Mouse (Mus musculus) intestine, embryonic 14.5 days (tissue): ENCODE results near the gene Misp. TPM values are rescaled to one million over a fixed set of nuclear protein-coding genes. Genes with fewer than 3 reads are reported as not detected.
A peak's percentile ranks its signal among the peaks of the same experiment; 100 is the strongest.

Experiments
- ATAC-seq: fragments of 200-750 bp; cut with Nextera tagmentation; replicated peaks from 2 replicates; pipeline ENCODE4 v1.8.0; 2017; ENCODE audit warnings: low read depth, moderate number of reproducible peaks, moderate TSS enrichment, moderate library complexity; ENCODE audit not compliant: low FRiP score, low TSS enrichment
- DNase-seq: peaks from one replicate; pipeline ENCODE4 v3.0.0-alpha.2; 2018; ENCODE audit warnings: low spot score
- H3K27ac ChIP-seq: fragments of 300-500 bp; sonication (generic); 2 replicates; pipeline ENCODE4 v1.5.1; 2014; ENCODE audit warnings: low read depth, mild to moderate bottlenecking, control low read depth
- H3K27me3 ChIP-seq: fragments of 300-500 bp; sonication (generic); replicated peaks from 2 replicates; pipeline ENCODE4 v1.6.1; 2014; ENCODE audit warnings: low read length, control low read depth; ENCODE audit not compliant: control insufficient read depth, insufficient read depth
- H3K36me3 ChIP-seq: fragments of 300-500 bp; sonication (generic); 2 replicates; pipeline ENCODE4 v1.6.1; 2014; ENCODE audit warnings: low read length, control low read depth; ENCODE audit not compliant: control insufficient read depth, insufficient read depth
- H3K4me1 ChIP-seq: fragments of 300-500 bp; sonication (generic); replicated peaks from 2 replicates; pipeline ENCODE4 v1.6.1; 2014; ENCODE audit warnings: low read length, control low read depth, mixed read lengths; ENCODE audit not compliant: control insufficient read depth, insufficient read depth
- H3K4me2 ChIP-seq: fragments of 300-500 bp; sonication (generic); 2 replicates; pipeline ENCODE4 v1.6.1; 2014; ENCODE audit warnings: low read length
- H3K4me3 ChIP-seq: fragments of 300-500 bp; sonication (generic); 2 replicates; pipeline ENCODE4 v1.5.1; 2014; ENCODE audit warnings: low read depth, low read length, control low read depth, mixed read lengths
- H3K9ac ChIP-seq: fragments of 300-500 bp; sonication (generic); 2 replicates; pipeline ENCODE4 v1.6.1; 2014; ENCODE audit warnings: mild to moderate bottlenecking, low read length
- H3K9me3 ChIP-seq: fragments of 300-500 bp; sonication (generic); 2 replicates; pipeline ENCODE4 v1.6.1; 2016; ENCODE audit warnings: low read length, control low read depth; ENCODE audit not compliant: control insufficient read depth
- WGBS: fragments of 180-500 bp; shearing (Covaris S2); extraction: QIAGEN DNeasy Blood & Tissue Kit; methylation state at CpG from one replicate; pipeline ENCODE4 v1.1.7; 2014; 5-methylcytosine and 5-hydroxymethylcytosine counted together
- polyA plus RNA-seq: library from polyadenylated mRNA; unstranded; fragments of >200 nt; fragmentation: Nextera tagmentation; extraction: Ambion mirVana; gene quantifications from 2 replicates; pipeline ENCODE4 v1.2.1, GENCODE M21; 2014

The Misp gene
- polyA plus RNA-seq, 1 experiment from 2014 or later = 87.9 TPM

DNA sequence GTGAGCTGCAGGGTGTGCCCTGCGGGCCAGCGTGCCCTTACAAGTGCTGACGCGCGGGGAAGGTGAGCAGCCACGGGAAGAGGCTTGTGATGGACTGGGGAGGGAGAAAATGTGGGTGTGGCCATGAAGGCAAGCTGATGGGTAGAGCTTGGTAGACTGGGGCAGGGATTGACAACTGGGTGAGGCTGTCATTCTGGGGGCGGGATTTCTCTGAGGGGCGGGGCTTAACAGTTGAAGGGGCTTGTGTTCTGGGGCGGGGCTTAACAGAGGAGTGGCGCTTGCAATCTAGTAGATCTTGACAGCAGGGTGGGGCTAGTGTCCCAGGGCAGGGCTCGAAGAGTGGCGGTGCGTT lies 40.1 kb upstream of the Misp start:
- Histone ChIP-seq H3K27ac (no peak overlapping the region), H3K9me3 (no peaks in the 10 kb centered on the region), H3K36me3 (no peaks in the 10 kb centered on the region), H3K4me3 (peak overlapping the region; percentile 40), H3K4me1 (peaks cover 18% of the 10 kb centered on the region), H3K9ac (no peak overlapping the region), H3K4me2 (peak overlapping the region; percentile 73), H3K27me3 (no peaks in the 10 kb centered on the region)
- ATAC-seq (peak; percentile 12), DNase-seq (no peak)
- 0% methylated on average over 13 of the region's 13 CpGs for WGBS

- Histone ChIP-seq H3K4me2 (peak overlapping the region; percentile 73), H3K4me3 (peak overlapping the region; percentile 40; the same call in 1 of the 2 replicates), H3K27me3 (no peaks in the 10 kb centered on the region), H3K27ac (no peak overlapping the region), H3K9ac (no peak overlapping the region), H3K36me3 (no peaks in the 10 kb centered on the region), H3K9me3 (no peaks in the 10 kb centered on the region), H3K4me1 (peaks cover 18% of the 10 kb centered on the region)
- 31% methylated on average over 21 of the region's 21 CpGs for WGBS
- DNase-seq = no peak
- no peak for ATAC-seq
Measured at GRCm38 (mm10) chr10:79781139-79781538, 39.6 kb upstream of the Misp start.

- no peaks in the 10 kb centered on the region for H3K36me3 ChIP-seq
- 60% methylated on average over 5 of the region's 5 CpGs for WGBS
Measured at GRCm38 (mm10) chr10:79781956-79782355, 38.8 kb upstream of the Misp start.

DNA sequence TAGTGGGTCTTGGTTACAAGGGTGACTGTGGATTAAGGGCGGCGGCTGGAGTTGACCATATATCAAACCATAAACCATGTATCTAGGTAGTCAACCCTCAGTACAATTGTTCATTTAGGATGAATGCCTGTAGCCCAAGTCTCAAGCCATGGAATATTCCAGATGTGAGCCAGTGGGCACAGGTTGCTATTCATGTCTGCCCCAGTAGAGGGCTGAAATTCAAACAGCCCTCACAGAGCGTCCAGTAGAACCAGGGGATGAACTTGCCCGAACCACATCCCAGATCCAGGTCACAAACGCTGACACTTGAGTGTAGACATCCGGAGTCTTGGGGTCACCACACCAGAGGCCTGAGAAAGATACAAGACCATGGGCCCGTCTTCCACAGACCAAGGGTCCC lies 37.7 kb upstream of the Misp start:
- 63% methylated on average over 7 of the region's 7 CpGs for WGBS
- H3K4me2 ChIP-seq = no peak overlapping the region

More at GRCm38 (mm10) chr10:79781956-79782355, 38.8 kb upstream of the Misp start:
- Histone ChIP-seq H3K9me3 (no peaks in the 10 kb centered on the region), H3K27ac (no peak overlapping the region), H3K9ac (no peak overlapping the region), H3K4me2 (no peak overlapping the region), H3K4me3 (no peak overlapping the region), H3K27me3 (no peaks in the 10 kb centered on the region), H3K4me1 (peaks cover 18% of the 10 kb centered on the region)
- no peak for ATAC-seq
- no peak for DNase-seq

DNA sequence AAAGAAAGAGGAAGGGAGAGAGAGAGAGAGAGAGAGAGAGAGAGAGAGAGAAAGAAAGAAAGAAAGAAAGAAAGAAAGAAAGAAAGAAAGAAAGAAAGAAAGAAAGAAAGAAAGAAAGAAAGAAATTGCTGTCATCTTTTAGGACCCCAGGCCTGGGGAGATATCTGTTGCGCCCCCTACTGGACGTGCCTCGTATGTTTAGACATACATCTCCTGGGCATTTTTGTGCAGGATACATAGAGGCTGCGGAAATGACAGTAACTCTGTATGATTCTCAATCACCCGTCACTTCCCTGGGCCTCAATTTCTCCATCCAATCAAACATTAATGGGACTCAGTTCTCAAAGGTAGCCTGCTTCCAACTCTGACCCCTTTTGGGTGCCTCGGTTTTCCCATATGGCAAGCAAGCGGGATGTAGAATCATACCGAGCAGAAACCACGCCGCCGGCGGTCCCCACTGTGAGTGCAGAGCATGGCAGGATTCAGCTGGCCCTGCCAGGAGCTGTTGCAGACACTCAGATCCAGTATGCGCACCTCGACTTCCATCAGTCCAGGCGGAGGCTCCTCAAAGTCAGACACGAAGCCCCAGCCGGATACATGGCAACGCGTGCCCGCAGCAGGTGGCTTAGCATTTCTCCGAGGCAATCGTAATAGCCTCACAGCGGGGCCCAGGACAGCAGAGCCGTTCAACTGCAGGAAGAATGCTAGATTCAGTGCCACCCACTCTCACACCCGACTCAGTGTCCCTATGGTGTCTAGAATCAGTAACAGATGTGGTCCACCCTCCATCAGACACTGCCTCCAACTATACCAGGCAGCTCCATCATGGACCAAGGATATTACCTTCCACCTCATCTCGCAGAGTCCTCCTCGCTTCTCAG lies 36.6 kb upstream of the Misp start:
- H3K27me3 ChIP-seq = no peaks in the 10 kb centered on the region
- peaks cover 5% of the 10 kb centered on the region for H3K4me1 ChIP-seq
- no peak overlapping the region for H3K9ac ChIP-seq
- H3K27ac ChIP-seq = no peak overlapping the region
- H3K9me3 ChIP-seq = no peaks in the 10 kb centered on the region
- ATAC-seq (no peak), DNase-seq (peak; percentile 77)
- WGBS = 43% methylated on average over 27 of the region's 27 CpGs
- H3K4me2 ChIP-seq = no peak overlapping the region
- H3K4me3 ChIP-seq = no peak overlapping the region
- no peaks in the 10 kb centered on the region for H3K36me3 ChIP-seq

More for the DNA sequence above, 37.7 kb upstream of the Misp start:
- ATAC-seq (no peak), DNase-seq (no peak)
- Histone ChIP-seq H3K4me3 (no peak overlapping the region), H3K9me3 (no peaks in the 10 kb centered on the region), H3K27ac (no peak overlapping the region), H3K9ac (no peak overlapping the region), H3K4me1 (peaks cover 11% of the 10 kb centered on the region), H3K36me3 (no peaks in the 10 kb centered on the region), H3K27me3 (no peaks in the 10 kb centered on the region)

DNA sequence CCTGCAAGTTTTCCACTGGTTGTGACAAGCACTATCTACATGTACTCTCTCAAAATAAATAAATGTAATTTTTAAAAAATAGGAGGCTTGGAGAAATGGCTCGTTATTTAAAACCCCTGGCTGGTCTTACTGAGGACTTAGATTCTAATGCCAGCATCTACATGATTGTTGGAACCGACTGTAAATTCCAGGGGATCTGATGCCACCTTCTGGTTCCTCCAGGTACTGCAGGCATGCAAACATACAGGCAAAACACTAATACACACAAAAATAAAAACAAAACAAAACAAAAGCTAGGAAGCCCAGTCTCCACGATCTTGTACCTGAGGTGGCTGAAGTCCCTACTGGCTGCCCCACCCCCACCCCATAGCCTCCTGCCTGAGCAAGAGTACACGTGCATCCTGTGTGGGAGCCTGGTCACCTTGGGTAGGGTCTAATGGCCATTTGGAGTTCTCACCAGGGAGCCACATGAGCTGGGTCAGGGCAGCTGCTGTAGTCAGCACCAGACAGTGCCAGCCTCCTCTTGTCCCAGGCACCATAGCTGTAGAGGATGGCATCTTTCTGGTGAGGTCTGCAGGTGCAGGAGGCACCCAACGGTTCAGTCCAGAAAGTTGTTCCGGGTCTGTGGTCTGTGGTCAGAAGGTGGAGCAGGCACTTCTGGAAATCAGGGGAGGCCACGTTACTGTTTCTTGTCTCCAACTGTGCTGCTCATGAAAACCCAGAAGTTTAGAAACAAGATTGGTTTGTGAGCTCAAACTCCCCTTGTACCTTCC lies 32.2 kb upstream of the Misp start:
- Histone ChIP-seq H3K36me3 (no peaks in the 10 kb centered on the region), H3K4me3 (no peak overlapping the region), H3K4me1 (no peaks in the 10 kb centered on the region), H3K9ac (no peak overlapping the region), H3K27ac (no peak overlapping the region), H3K4me2 (no peak overlapping the region), H3K9me3 (no peaks in the 10 kb centered on the region), H3K27me3 (no peaks in the 10 kb centered on the region)
- DNase-seq (peak; percentile 93), ATAC-seq (0 out of 2 replicates have a peak, but pooled peaks have one; percentile 29)
- WGBS = 36% methylated on average over 7 of the region's 7 CpGs

- Histone ChIP-seq H3K27ac (no peak overlapping the region), H3K27me3 (no peaks in the 10 kb centered on the region), H3K36me3 (no peaks in the 10 kb centered on the region), H3K9me3 (no peaks in the 10 kb centered on the region), H3K4me3 (no peak overlapping the region), H3K4me1 (peaks cover 7% of the 10 kb centered on the region), H3K4me2 (no peak overlapping the region), H3K9ac (no peak overlapping the region)
- no peak for ATAC-seq
- no peak for DNase-seq
- 65% methylated on average over 2 of the region's 2 CpGs for WGBS
Measured at GRCm38 (mm10) chr10:79789581-79789980, 31.2 kb upstream of the Misp start.

DNA sequence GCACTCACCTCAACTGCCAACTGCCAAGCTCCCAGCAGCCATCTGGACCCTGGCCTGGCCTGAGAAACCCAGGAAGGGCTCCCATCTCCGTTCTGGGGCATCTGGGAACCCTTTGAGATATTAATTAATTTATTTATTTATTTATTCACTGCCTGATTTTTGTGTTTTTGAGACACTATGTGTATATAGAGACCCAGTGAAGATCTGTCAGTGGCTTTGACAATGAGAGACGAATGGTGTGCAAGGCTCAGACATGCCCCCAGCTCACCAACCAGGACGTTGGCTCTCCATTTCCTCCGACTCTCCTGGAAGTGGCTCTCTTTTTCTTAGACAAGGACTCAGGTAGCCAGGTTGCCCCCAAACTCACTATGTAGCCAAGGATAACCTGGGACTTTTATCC lies 29.9 kb upstream of the Misp start, which contains the start of gene Prss57:
Prss57 (minus strand) TSS at position 101 of the 400 bp plus-strand sequence.
- WGBS = 85% methylated on average over 4 of the region's 4 CpGs
- Histone ChIP-seq H3K36me3 (no peaks in the 10 kb centered on the region), H3K9ac (no peak within 1 kb of the TSS), H3K4me3 (no peak within 1 kb of the TSS), H3K27ac (no peak within 1 kb of the TSS), H3K4me1 (peaks cover 12% of the 10 kb centered on the region), H3K4me2 (no peak within 1 kb of the TSS), H3K27me3 (no peaks in the 10 kb centered on the region), H3K9me3 (no peaks in the 10 kb centered on the region)
- ATAC-seq = no peak
- no peak for DNase-seq
